Mouse (Mus musculus) forebrain, embryonic 12.5 days (tissue): ENCODE results near the gene Acot13. TPM values are rescaled to one million over a fixed set of nuclear protein-coding genes. Genes with fewer than 3 reads are reported as not detected.
A peak's percentile ranks its signal among the peaks of the same experiment; 100 is the strongest.

Experiments used
- ATAC-seq: fragments of 200-750 bp; cut with Nextera tagmentation; 2 replicates; pipeline ENCODE4 v1.8.0; 2017; ENCODE audit warnings: moderate TSS enrichment; ENCODE audit not compliant: low FRiP score
- H3K27ac ChIP-seq: fragments of 300-500 bp; sonication (generic); 2 replicates; pipeline ENCODE4 v1.5.1; 2016; ENCODE audit warnings: mild to moderate bottlenecking
- H3K27me3 ChIP-seq: fragments of 300-500 bp; sonication (generic); 2 replicates; pipeline ENCODE4 v1.6.1; 2016; ENCODE audit warnings: mild to moderate bottlenecking
- H3K36me3 ChIP-seq: fragments of 300-500 bp; sonication (generic); replicated peaks from 2 replicates; pipeline ENCODE4 v1.6.1; 2016; ENCODE audit warnings: mild to moderate bottlenecking
- H3K4me1 ChIP-seq: fragments of 300-500 bp; sonication (generic); 2 replicates; pipeline ENCODE4 v1.6.1; 2016
- H3K4me2 ChIP-seq: fragments of 300-500 bp; sonication (generic); 2 replicates; pipeline ENCODE4 v1.6.1; 2016; ENCODE audit warnings: mild to moderate bottlenecking, moderate library complexity
- H3K4me3 ChIP-seq: fragments of 300-500 bp; sonication (generic); replicated peaks from 2 replicates; pipeline ENCODE4 v1.5.1; 2016; ENCODE audit warnings: mild to moderate bottlenecking
- H3K9ac ChIP-seq: fragments of 300-500 bp; sonication (generic); 2 replicates; pipeline ENCODE4 v1.6.1; 2016; ENCODE audit warnings: mild to moderate bottlenecking
- H3K9me3 ChIP-seq: fragments of 300-500 bp; sonication (generic); 2 replicates; pipeline ENCODE4 v1.6.1; 2016
- WGBS: fragments of 180-500 bp; shearing (Covaris S2); methylation state at CpG from one replicate; pipeline ENCODE4 v1.1.7; 2016; 5-methylcytosine and 5-hydroxymethylcytosine counted together
- polyA plus RNA-seq: library from polyadenylated mRNA; unstranded; fragments of >200 nt; fragmentation: Nextera tagmentation; extraction: Ambion mirVana; gene quantifications from 2 replicates; pipeline ENCODE4 v1.2.1, GENCODE M21; 2016

Acot13 gene
- polyA plus RNA-seq, 1 experiment from 2014 or later: 57.4 TPM

DNA sequence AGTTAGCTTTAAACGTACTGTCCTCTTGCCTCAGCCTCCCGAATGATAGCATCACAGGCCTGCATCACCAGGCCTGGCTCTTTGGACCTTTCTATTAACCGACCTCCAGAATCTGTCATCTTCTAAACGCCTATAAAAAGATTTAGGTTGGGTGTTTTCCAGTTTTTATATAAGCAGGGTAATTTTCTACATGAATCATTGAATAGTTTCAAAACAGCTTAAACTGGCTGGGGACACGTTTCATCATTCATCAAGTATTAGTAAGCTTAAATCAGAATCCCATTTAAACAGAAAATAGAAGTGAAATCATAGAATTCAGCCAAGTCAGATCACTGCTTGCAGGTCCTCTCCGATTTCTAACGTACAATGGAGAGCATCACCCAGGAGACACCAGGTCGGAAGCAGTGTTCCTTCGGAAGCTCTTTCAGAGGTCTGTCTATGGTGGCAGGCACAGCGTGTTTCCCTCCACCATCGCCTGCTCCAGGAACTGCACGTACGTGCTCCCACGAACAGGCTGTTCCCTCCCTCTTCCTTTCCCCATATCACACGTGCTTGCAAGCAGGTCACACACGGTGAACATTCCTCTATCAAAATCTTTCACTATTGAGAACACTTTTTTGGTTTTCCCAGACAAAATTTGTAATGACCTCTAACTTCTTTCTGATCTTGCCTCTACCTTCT lies 8.5 kb downstream of the Acot13 start:
- WGBS: 93% methylated on average over 16 of the region's 16 CpGs
- H3K4me3 ChIP-seq: no peak overlapping the region
- no peak overlapping the region for H3K9ac ChIP-seq
- no peaks in the 10 kb centered on the region for H3K27me3 ChIP-seq
- no peaks in the 10 kb centered on the region for H3K9me3 ChIP-seq
- H3K27ac ChIP-seq: no peak overlapping the region
- H3K4me2 ChIP-seq: no peak overlapping the region
- 0 out of 2 replicates have a peak, but pooled peaks cover 8% of the 10 kb centered on the region for H3K36me3 ChIP-seq
- no peak for ATAC-seq
- H3K4me1 ChIP-seq: no peaks in the 10 kb centered on the region

- WGBS: 65% methylated on average over 1 of the region's 1 CpGs
- H3K4me1 ChIP-seq: no peaks in the 10 kb centered on the region
- no peak overlapping the region for H3K4me3 ChIP-seq
- H3K4me2 ChIP-seq: no peak overlapping the region
- H3K9me3 ChIP-seq: no peaks in the 10 kb centered on the region
- no peak overlapping the region for H3K9ac ChIP-seq
- no peaks in the 10 kb centered on the region for H3K27me3 ChIP-seq
- H3K36me3 ChIP-seq: peaks cover 20% of the 10 kb centered on the region
- H3K27ac ChIP-seq: no peak overlapping the region
- no peak for ATAC-seq
Observed at GRCm38 (mm10) chr13:24819931-24820330, 11.4 kb downstream of the Acot13 start.

DNA sequence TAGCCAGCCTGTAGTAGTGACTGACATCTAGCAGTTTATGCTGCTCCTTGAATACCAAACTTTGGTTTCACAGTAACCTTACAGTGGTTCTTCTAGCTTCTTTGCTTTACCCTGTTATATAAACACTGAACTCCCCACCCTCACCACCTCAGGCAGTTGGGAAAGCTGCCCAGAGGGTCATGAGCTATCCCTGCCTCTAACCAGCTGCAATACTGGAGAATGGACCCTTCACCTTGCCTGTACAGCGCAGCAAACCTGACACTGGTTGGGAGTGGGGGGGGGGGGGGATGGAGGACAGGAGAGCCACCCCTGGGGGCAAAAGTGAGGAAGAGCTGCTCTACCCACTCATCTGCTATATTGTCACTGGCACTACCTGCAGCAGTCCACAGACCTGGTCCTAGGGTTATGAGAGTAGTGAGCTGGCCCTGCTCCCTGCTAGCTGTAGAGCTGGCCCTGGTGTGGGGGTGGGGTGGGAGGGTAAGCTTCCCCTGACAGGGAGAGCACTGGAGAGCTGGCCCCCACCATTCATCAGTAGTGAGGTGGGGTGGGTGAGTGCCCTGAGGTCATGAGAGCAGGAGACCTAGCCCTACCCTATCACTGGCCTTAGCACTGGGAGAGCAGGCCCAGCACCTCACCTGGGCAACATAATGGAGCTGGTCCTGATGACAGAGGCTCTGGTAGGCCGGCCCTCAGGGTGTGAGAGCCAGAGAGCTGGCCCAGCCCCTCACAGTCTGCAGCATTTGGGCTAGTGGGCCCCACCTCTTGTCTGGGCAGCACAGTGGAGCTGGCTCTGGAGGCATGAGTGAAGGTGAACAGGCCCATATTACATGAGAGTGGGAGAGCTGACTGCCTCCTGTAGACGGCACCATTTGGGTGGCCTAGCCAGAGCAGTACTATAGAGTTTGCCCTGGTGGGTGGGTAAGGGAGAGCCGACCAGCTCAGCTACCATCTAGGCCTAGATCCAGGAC lies 14.9 kb downstream of the Acot13 start:
- ATAC-seq: peak; percentile 71
- peaks cover 47% of the 10 kb centered on the region for H3K36me3 ChIP-seq
- no peak overlapping the region for H3K4me3 ChIP-seq
- WGBS: 79% methylated on average over 4 of the region's 4 CpGs
- no peaks in the 10 kb centered on the region for H3K4me1 ChIP-seq
- H3K4me2 ChIP-seq: no peak overlapping the region
- no peak overlapping the region for H3K27ac ChIP-seq
- H3K27me3 ChIP-seq: no peaks in the 10 kb centered on the region
- no peak overlapping the region for H3K9ac ChIP-seq
- H3K9me3 ChIP-seq: no peaks in the 10 kb centered on the region

GRCm38 (mm10) chr13:24814616-24815015 lies 16.7 kb downstream of the Acot13 start:
- Histone ChIP-seq H3K27ac (no peak overlapping the region), H3K4me1 (no peaks in the 10 kb centered on the region), H3K4me3 (no peak overlapping the region), H3K4me2 (no peak overlapping the region), H3K9me3 (no peaks in the 10 kb centered on the region), H3K9ac (no peak overlapping the region), H3K36me3 (peaks cover 65% of the 10 kb centered on the region), H3K27me3 (no peaks in the 10 kb centered on the region)
- no peak for ATAC-seq
- WGBS: 78% methylated on average over 1 of the region's 1 CpGs

GRCm38 (mm10) chr13:24812521-24812920 lies 18.8 kb downstream of the Acot13 start:
- Histone ChIP-seq H3K4me3 (no peak overlapping the region), H3K4me2 (no peak overlapping the region), H3K9ac (no peak overlapping the region), H3K9me3 (no peaks in the 10 kb centered on the region), H3K27me3 (no peaks in the 10 kb centered on the region), H3K4me1 (no peaks in the 10 kb centered on the region), H3K27ac (no peak overlapping the region), H3K36me3 (peaks cover 75% of the 10 kb centered on the region)
- WGBS: 95% methylated on average over 2 of the region's 2 CpGs
- no peak for ATAC-seq

DNA sequence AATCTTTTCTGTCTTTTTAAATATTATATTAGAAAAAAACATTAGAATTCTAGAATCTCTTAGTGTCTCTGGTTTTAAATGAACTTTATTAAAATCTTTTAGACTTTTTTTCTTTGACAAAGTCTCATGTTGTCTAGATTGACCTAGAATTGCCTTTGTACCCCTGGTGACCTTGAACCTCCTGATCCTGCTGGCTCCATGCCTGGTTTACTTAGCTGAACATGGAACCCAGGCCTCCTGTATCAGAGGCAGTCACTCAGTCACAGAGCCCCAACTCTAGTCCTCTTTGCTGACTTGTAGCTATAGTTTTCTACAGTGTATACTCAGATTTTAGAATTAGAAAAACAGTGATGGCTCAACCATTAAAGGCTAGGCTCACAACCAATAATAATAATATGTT lies 25.3 kb downstream of the Acot13 start:
- Histone ChIP-seq H3K4me3 (no peak overlapping the region), H3K27me3 (no peaks in the 10 kb centered on the region), H3K9me3 (no peaks in the 10 kb centered on the region), H3K36me3 (peaks cover 49% of the 10 kb centered on the region), H3K4me2 (no peak overlapping the region), H3K9ac (no peak overlapping the region), H3K27ac (no peak overlapping the region), H3K4me1 (peaks cover 26% of the 10 kb centered on the region)
- no peak for ATAC-seq

- H3K4me3 ChIP-seq: peak overlapping the region; percentile 100
- no peaks in the 10 kb centered on the region for H3K9me3 ChIP-seq
- no peaks in the 10 kb centered on the region for H3K27me3 ChIP-seq
- no peak overlapping the region for H3K27ac ChIP-seq
- ATAC-seq: no peak
- peak overlapping the region; percentile 99 for H3K9ac ChIP-seq
- 21% methylated on average over 2 of the region's 2 CpGs for WGBS
- H3K4me2 ChIP-seq: peak overlapping the region; percentile 82
- peaks cover 26% of the 10 kb centered on the region for H3K4me1 ChIP-seq
- H3K36me3 ChIP-seq: peaks cover 23% of the 10 kb centered on the region
Observed at GRCm38 (mm10) chr13:24803196-24803595, 28.1 kb downstream of the Acot13 start.

DNA sequence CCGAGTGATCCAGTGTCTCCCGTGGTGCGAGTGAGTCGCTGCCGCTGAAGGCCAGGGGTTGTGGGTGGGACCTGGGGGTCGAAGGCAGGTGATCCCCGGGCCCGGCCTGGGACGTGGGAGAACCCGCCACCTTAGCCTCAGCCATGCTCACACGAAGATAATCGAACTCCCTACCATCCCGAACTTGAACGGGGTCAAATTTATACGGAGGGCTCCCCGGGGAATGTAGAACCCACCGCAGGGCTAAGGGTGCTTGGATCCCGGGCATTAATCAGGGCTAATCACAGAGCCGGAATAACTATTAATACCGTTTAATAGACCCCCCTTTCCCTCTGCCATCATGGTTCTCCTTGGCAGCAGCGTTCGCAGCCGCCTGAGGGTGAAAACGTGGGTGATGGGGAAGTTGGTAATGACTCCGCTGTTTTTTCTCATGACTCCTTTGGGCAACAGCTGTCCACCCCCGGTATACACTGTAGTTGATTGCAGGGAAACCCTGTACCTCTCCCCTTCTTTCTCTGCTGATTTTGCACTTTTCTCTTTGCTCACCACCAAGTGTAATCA lies 29.1 kb downstream of the Acot13 start:
- peak overlapping the region; percentile 100 for H3K4me3 ChIP-seq

DNA sequence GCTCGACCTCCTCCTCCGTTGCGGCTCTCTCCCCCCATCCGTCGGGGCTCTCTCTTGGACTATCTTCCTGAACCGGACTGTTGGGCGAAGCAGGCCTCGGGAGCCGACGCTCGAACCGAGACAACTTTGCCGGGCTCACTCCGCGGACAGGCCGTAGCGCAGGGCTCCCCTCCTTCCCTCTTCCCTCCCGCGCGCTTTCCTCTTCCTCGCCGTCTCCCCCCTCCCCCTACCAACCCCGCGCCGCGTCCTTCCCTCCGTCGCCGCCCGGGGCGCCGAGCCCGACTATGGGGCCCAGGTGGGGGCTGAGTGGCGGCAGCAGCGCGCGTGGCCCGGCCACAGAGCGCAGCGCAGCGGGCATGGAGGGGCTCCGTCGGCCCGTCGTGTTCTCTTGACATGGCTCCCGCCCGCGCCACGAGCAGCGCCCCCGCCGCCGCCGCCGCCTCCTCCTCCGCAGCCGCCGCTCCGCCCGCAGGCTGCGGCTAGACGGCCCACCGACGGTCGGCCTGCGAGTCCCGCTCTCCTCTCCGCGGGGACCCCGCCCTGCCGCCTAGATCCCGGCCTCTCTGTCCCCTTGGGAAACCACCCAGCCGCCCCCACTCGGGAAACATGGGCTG lies 29.9 kb downstream of the Acot13 start, which contains the start of gene BC005537:
TSS of gene BC005537 (plus strand) at position 350 of the 614 bp plus-strand sequence.
- 1% methylated on average over 61 of the region's 74 CpGs for WGBS
- Histone ChIP-seq H3K9me3 (no peaks in the 10 kb centered on the region), H3K9ac (peak within 1 kb of the TSS; percentile 99), H3K4me3 (peak within 1 kb of the TSS; percentile 100), H3K27ac (peak within 1 kb of the TSS; percentile 99), H3K36me3 (peaks cover 8% of the 10 kb centered on the region), H3K27me3 (no peaks in the 10 kb centered on the region), H3K4me2 (peak within 1 kb of the TSS; percentile 82), H3K4me1 (peaks cover 26% of the 10 kb centered on the region)
- ATAC-seq: peak; percentile 57

More for the DNA sequence above, 29.1 kb downstream of the Acot13 start:
- WGBS: under 1% methylated on average over 26 of the region's 26 CpGs
- no peaks in the 10 kb centered on the region for H3K27me3 ChIP-seq
- H3K9me3 ChIP-seq: no peaks in the 10 kb centered on the region
- peak overlapping the region; percentile 99 for H3K9ac ChIP-seq
- H3K36me3 ChIP-seq: peaks cover 13% of the 10 kb centered on the region
- H3K4me1 ChIP-seq: peaks cover 26% of the 10 kb centered on the region
- H3K4me2 ChIP-seq: peak overlapping the region; percentile 82
- H3K27ac ChIP-seq: peak overlapping the region; percentile 99
- no peak for ATAC-seq

DNA sequence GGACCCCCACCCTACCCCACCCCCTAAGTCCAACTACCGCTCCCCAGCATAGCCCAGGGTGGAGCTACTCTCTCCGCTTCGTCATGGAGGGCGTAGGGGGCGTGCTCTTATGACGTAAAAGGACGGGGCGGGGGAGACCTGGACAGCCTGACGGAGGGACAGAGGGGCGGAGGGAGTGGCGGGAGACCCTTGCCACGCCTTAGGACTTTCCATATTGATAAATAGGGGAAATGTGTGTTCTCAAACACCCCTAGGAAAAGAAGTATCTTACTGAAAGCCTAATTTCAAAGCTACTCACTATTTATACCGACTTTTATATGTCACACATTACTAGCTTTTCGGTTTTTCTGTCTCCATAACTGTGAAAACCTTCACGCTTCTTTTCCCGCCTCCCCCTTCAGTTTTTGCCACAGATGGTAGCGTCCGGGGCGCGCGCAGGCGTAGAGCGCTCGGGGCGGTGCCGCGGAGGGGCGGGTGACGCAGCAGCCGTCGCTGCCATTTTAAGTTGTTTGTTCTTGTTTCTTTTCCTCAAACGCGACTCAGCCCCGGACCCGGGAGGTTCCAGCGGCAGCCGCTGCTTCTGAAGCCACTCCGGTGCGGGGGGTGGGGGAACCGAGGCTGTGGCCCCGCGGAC lies 30.5 kb downstream of the Acot13 start:
- Histone ChIP-seq H3K4me3 (peak overlapping the region; percentile 100), H3K9me3 (no peaks in the 10 kb centered on the region), H3K4me2 (peak overlapping the region; percentile 82), H3K9ac (peak overlapping the region; percentile 99), H3K4me1 (peaks cover 26% of the 10 kb centered on the region), H3K27ac (peak overlapping the region; percentile 99), H3K36me3 (peaks cover 5% of the 10 kb centered on the region), H3K27me3 (no peaks in the 10 kb centered on the region)
- WGBS: under 1% methylated on average over 42 of the region's 42 CpGs
- peak; percentile 97 for ATAC-seq

- Histone ChIP-seq H3K27ac (peak overlapping the region; percentile 99), H3K4me3 (peak overlapping the region; percentile 100), H3K4me2 (peak overlapping the region; percentile 82), H3K9me3 (no peaks in the 10 kb centered on the region), H3K9ac (peak overlapping the region; percentile 68), H3K4me1 (peaks cover 22% of the 10 kb centered on the region), H3K36me3 (no peaks in the 10 kb centered on the region), H3K27me3 (no peaks in the 10 kb centered on the region)
- peak; percentile 31 for ATAC-seq
- WGBS: under 1% methylated on average over 31 of the region's 31 CpGs
Observed at GRCm38 (mm10) chr13:24799925-24800673, 31.2 kb downstream of the Acot13 start.
